Mouse (Mus musculus) ES-Bruce4 (cell line): ENCODE results near the gene Slx1b.

Source experiments
- CTCF ChIP-seq: IDR thresholded peaks from one replicate; pipeline ENCODE4 v1.8.1; 2011; ENCODE audit warnings: low read depth, low read length
- EP300 ChIP-seq: IDR thresholded peaks from 2 replicates; pipeline ENCODE4 v1.6.1; 2011; ENCODE audit warnings: low read depth, low read length; ENCODE audit not compliant: insufficient read depth

DNA sequence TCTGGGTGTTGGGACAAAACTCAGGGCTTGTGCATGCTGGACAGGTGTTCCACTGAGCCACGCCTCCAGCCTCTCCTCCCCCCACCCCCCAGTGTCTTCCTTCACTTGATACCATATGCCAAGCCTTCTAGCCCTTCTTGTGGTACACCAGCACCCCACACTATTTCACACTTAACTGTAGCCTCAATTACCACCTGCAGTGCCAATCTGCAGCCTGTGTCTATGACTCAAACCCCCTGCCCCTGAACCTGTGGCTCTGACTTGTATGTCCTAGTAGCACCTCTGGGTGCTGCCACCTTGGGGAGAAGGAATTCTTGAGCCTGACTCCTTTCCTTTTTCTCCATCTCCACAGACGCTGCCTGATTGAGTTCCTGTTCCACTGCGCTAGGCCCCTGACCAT, 16.3 kb upstream of the Slx1b start:
- TF ChIP-seq CTCF = no peak
- no peak for TF ChIP-seq EP300
